Mouse (Mus musculus): Measurements from ENCODE around the gene Hs1bp3. TPM values are rescaled to one million over a fixed set of nuclear protein-coding genes. Genes with fewer than 3 reads are reported as not detected.

The Hs1bp3 gene
- polyA plus RNA-seq, 2 experiments: 2.3 to 2.4 TPM

- Histone ChIP-seq H3K4me1 (replicated peaks; ENCODE audit: control insufficient read depth in 2 of 2, insufficient read depth in 2 of 2, low read length in 1 of 2) (peaks cover 0 to 2% of the 10 kb centered on the region in 2 experiments; a peak in 1 of 4 replicates), H3K27ac (no peak overlapping the region), H3K9ac (replicated peaks) (no peak overlapping the region), H3K4me3 (ENCODE audit: insufficient read depth in 1 of 2, low read depth in 2 of 2, low read length in 2 of 2) (no peak overlapping the region), H3K9me3 (ENCODE audit: control insufficient read depth, low read length) (no peaks in the 10 kb centered on the region), H3K27me3 (ENCODE audit: control insufficient read depth, insufficient read depth, low read length) (no peaks in the 10 kb centered on the region), H3K36me3 (replicated peaks; ENCODE audit: control insufficient read depth, insufficient read depth, low read depth) (no peaks in the 10 kb centered on the region), H3K4me2 (ENCODE audit: low read depth) (no peak overlapping the region)
- 67% methylated on average over 3 of the region's 3 CpGs for WGBS (ENCODE audit: insufficient replicate concordance)
- TF ChIP-seq CTCF (IDR thresholded peaks at IDR 0.05; ENCODE audit: low read depth) (no peak), EP300 (IDR thresholded peaks at IDR 0.05; ENCODE audit: low read depth) (no peak)
- no peak for ATAC-seq (ENCODE audit: insufficient read depth)
- no peak for DNase-seq (ENCODE audit: low read depth in 3 of 3, low spot score in 3 of 3)
Observed at GRCm38 (mm10) chr12:8359418-8360112, 46.3 kb downstream of the Hs1bp3 start.

- Histone ChIP-seq H3K27me3 (ENCODE audit: control insufficient read depth, insufficient read depth, low read length) (no peaks in the 10 kb centered on the region), H3K9me3 (ENCODE audit: control insufficient read depth, low read length) (no peaks in the 10 kb centered on the region), H3K4me1 (replicated peaks; ENCODE audit: control insufficient read depth in 2 of 2, insufficient read depth in 2 of 2, low read length in 1 of 2) (peaks cover 0 to 4% of the 10 kb centered on the region in 2 experiments; a peak in 2 of 4 replicates), H3K36me3 (replicated peaks; ENCODE audit: control insufficient read depth, insufficient read depth, low read depth) (no peaks in the 10 kb centered on the region), H3K9ac (replicated peaks) (no peak overlapping the region), H3K4me3 (ENCODE audit: insufficient read depth in 1 of 2, low read depth in 2 of 2, low read length in 2 of 2) (no peak overlapping the region), H3K27ac (no peak overlapping the region), H3K4me2 (ENCODE audit: low read depth) (no peak overlapping the region)
- WGBS (ENCODE audit: insufficient replicate concordance): 52% methylated on average over 5 of the region's 5 CpGs
- no peak for DNase-seq (ENCODE audit: low read depth in 3 of 3, low spot score in 3 of 3)
- no peak for ATAC-seq (ENCODE audit: insufficient read depth)
- no peak for TF ChIP-seq CTCF (IDR thresholded peaks at IDR 0.05; ENCODE audit: low read depth)
- no peak for TF ChIP-seq EP300 (IDR thresholded peaks at IDR 0.05; ENCODE audit: low read depth)
Observed at GRCm38 (mm10) chr12:8361866-8362265, 48.6 kb downstream of the Hs1bp3 start.

GRCm38 (mm10) chr12:8362400-8362799 is 49.2 kb downstream of the Hs1bp3 start:
- Histone ChIP-seq H3K9me3 (ENCODE audit: control insufficient read depth, low read length) (no peaks in the 10 kb centered on the region), H3K4me2 (ENCODE audit: low read depth) (no peak overlapping the region), H3K4me3 (ENCODE audit: insufficient read depth in 1 of 2, low read depth in 2 of 2, low read length in 2 of 2) (no peak overlapping the region), H3K27ac (no peak overlapping the region), H3K27me3 (ENCODE audit: control insufficient read depth, insufficient read depth, low read length) (no peaks in the 10 kb centered on the region), H3K36me3 (replicated peaks; ENCODE audit: control insufficient read depth, insufficient read depth, low read depth) (no peaks in the 10 kb centered on the region), H3K9ac (replicated peaks) (no peak overlapping the region), H3K4me1 (replicated peaks; ENCODE audit: control insufficient read depth in 2 of 2, insufficient read depth in 2 of 2, low read length in 1 of 2) (peaks cover 0 to 3% of the 10 kb centered on the region in 2 experiments; a peak in 2 of 4 replicates)
- DNase-seq (ENCODE audit: low read depth in 3 of 3, low spot score in 3 of 3): no peak
- TF ChIP-seq EP300 (IDR thresholded peaks at IDR 0.05; ENCODE audit: low read depth): no peak
- TF ChIP-seq CTCF (IDR thresholded peaks at IDR 0.05; ENCODE audit: low read depth): no peak
- no peak for ATAC-seq (ENCODE audit: insufficient read depth)
- WGBS (ENCODE audit: insufficient replicate concordance): 59% methylated on average over 7 of the region's 7 CpGs

- no peak overlapping the region for H3K27ac ChIP-seq
- 60% methylated on average over 6 of the region's 6 CpGs for WGBS (ENCODE audit: insufficient replicate concordance)
- H3K4me2 ChIP-seq (ENCODE audit: low read depth): no peak overlapping the region
- H3K9me3 ChIP-seq (ENCODE audit: control insufficient read depth, low read length): no peaks in the 10 kb centered on the region
- peaks cover 0 to 3% of the 10 kb centered on the region in 2 experiments; a peak in 1 of 4 replicates for H3K4me1 ChIP-seq (replicated peaks; ENCODE audit: control insufficient read depth in 2 of 2, insufficient read depth in 2 of 2, low read length in 1 of 2)
- H3K9ac ChIP-seq (replicated peaks): no peak overlapping the region
- H3K4me3 ChIP-seq (ENCODE audit: insufficient read depth in 1 of 2, low read depth in 2 of 2, low read length in 2 of 2): no peak overlapping the region
- no peaks in the 10 kb centered on the region for H3K27me3 ChIP-seq (ENCODE audit: control insufficient read depth, insufficient read depth, low read length)
- DNase-seq (ENCODE audit: low read depth in 3 of 3, low spot score in 3 of 3) (no peak), ATAC-seq (ENCODE audit: insufficient read depth) (no peak)
- TF ChIP-seq CTCF (IDR thresholded peaks at IDR 0.05; ENCODE audit: low read depth): no peak
- no peak for TF ChIP-seq EP300 (IDR thresholded peaks at IDR 0.05; ENCODE audit: low read depth)
- no peaks in the 10 kb centered on the region for H3K36me3 ChIP-seq (replicated peaks; ENCODE audit: control insufficient read depth, insufficient read depth, low read depth)
Observed at GRCm38 (mm10) chr12:8364321-8364838, 51.1 kb downstream of the Hs1bp3 start.

- H3K9me3 ChIP-seq (ENCODE audit: control insufficient read depth, low read length): no peaks in the 10 kb centered on the region
- H3K4me2 ChIP-seq (ENCODE audit: low read depth): no peak overlapping the region
- no peak overlapping the region for H3K9ac ChIP-seq (replicated peaks)
- ATAC-seq (ENCODE audit: insufficient read depth) (no peak), DNase-seq (ENCODE audit: low read depth in 3 of 3, low spot score in 3 of 3) (no peak)
- H3K36me3 ChIP-seq (replicated peaks; ENCODE audit: control insufficient read depth, insufficient read depth, low read depth): no peaks in the 10 kb centered on the region
- peaks cover 0 to 3% of the 10 kb centered on the region in 2 experiments; a peak in 1 of 4 replicates for H3K4me1 ChIP-seq (replicated peaks; ENCODE audit: control insufficient read depth in 2 of 2, insufficient read depth in 2 of 2, low read length in 1 of 2)
- TF ChIP-seq EP300 (IDR thresholded peaks at IDR 0.05; ENCODE audit: low read depth) (no peak), CTCF (IDR thresholded peaks at IDR 0.05; ENCODE audit: low read depth) (no peak)
- no peak overlapping the region for H3K27ac ChIP-seq
- no peak overlapping the region for H3K4me3 ChIP-seq (ENCODE audit: insufficient read depth in 1 of 2, low read depth in 2 of 2, low read length in 2 of 2)
- no peaks in the 10 kb centered on the region for H3K27me3 ChIP-seq (ENCODE audit: control insufficient read depth, insufficient read depth, low read length)
- WGBS (ENCODE audit: insufficient replicate concordance): 50% methylated on average over 7 of the region's 7 CpGs
Observed at GRCm38 (mm10) chr12:8365336-8365735, 52.1 kb downstream of the Hs1bp3 start.

All from liver, embryonic 14.5 days (tissue).